In the genomic region with DNA sequence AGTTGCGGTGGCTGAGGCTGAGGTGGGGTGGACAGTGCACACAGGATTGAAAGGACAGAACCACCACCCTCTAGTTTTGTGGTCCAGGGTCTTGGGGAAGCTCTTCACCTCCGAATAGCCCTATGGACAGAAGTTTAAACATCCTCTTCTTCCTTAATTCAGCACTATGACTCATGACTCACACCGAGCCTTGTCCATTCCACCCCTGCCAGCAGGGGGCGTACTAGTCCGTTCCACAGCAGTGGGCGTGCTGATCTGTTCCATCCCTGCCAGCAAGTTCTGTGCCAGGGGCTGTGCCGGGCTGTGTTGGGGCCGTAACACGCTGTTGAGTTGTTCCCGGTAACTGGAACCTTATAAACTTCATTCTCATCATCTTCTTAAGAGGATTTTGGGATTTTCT, we compare ENCODE assay signal across 9 mouse cellular contexts.
A peak's percentile ranks its signal among the peaks of the same experiment; 100 is the strongest.
DNase-seq lines count a peak whose midpoint lies in the region; ATAC-seq lines count a peak whose summit lies in the region.
"Had no signal": no experiment of that assay in that cellular context is flagged by ENCODE, and none has a peak within 500 bp of the region (broad histone marks: within the 10 kb centered on the region; RNA-seq: fewer than 3 reads in every experiment).

No protein-coding gene starts in this region.

- intact Hi-C loops in heart, postnatal 14 days (cut with DNase I) = loop anchor here (10.0 kb wide), 1 partner anchor 343 kb away; no protein-coding TSS in a partner anchor
- intact Hi-C loops in left cerebral cortex, postnatal 4 days (cut with DNase I) = loop anchor here (5.0 to 10.0 kb wide), 2 partner anchors 625 to 753 kb away; no protein-coding TSS in a partner anchor

- H3K27me3 ChIP-seq in hindbrain, embryonic 12.5 days = peaks cover 26% of the 10 kb centered on the region

- WGBS in hindbrain, embryonic 12.5 days = 68% methylated on average over 10 of the region's 10 CpGs

- H3K36me3 ChIP-seq in hindbrain, embryonic 12.5 days = no peaks in the 10 kb centered on the region
- H3K36me3 ChIP-seq: embryonic facial prominence, embryonic 12.5 days had no signal

- no peak overlapping the region for H3K4me2 ChIP-seq in hindbrain, embryonic 12.5 days (replicated peaks)
- H3K4me2 ChIP-seq: embryonic facial prominence, embryonic 12.5 days had no signal

- peak; percentile 30 to 49 for DNase-seq in heart, postnatal 14 days
- no peak for DNase-seq in heart, adult 9 months (ENCODE audit: low spot score in 2 of 2)
- peak; percentile 37 for DNase-seq in retina, postnatal 1 day
- DNase-seq in retina, embryonic 14.5 days (ENCODE audit: low spot score) = no peak
- peak; percentile 84 for DNase-seq in adrenal gland, postnatal 14 days
- peak; percentile 36 for DNase-seq in left cerebral cortex, postnatal 4 days
- DNase-seq in testis, postnatal 14 days (ENCODE audit: low spot score) = peak; percentile 61

- no peak overlapping the region for H3K9ac ChIP-seq in hindbrain, embryonic 12.5 days
- H3K9ac ChIP-seq: embryonic facial prominence, embryonic 12.5 days had no signal

- H3K27ac ChIP-seq in hindbrain, embryonic 12.5 days = no peak overlapping the region
- H3K27ac ChIP-seq: embryonic facial prominence, embryonic 12.5 days had no signal

- no peak for ATAC-seq in hindbrain, embryonic 12.5 days (ENCODE audit: low FRiP score)

- H3K4me1 ChIP-seq in hindbrain, embryonic 12.5 days = peaks cover 26% of the 10 kb centered on the region

- H3K9me3 ChIP-seq in hindbrain, embryonic 12.5 days (replicated peaks) = no peaks in the 10 kb centered on the region
- H3K9me3 ChIP-seq: embryonic facial prominence, embryonic 12.5 days had no signal

- no peak overlapping the region for H3K4me3 ChIP-seq in hindbrain, embryonic 12.5 days
- H3K4me3 ChIP-seq: embryonic facial prominence, embryonic 12.5 days had no signal

Comparison
In these comparisons a context has a peak if more than half of its experiments do, and no peak if none do; other contexts are left out.
1. DNase-seq: peak in heart, postnatal 14 days (2 of 2), retina, postnatal 1 day (single experiment), adrenal gland, postnatal 14 days (single experiment), left cerebral cortex, postnatal 4 days (single experiment) and testis, postnatal 14 days (single experiment); none in heart, adult 9 months (0 of 2) and retina, embryonic 14.5 days (single experiment).